8 mouse cellular contexts compared by ENCODE assay signal in the genomic region with DNA sequence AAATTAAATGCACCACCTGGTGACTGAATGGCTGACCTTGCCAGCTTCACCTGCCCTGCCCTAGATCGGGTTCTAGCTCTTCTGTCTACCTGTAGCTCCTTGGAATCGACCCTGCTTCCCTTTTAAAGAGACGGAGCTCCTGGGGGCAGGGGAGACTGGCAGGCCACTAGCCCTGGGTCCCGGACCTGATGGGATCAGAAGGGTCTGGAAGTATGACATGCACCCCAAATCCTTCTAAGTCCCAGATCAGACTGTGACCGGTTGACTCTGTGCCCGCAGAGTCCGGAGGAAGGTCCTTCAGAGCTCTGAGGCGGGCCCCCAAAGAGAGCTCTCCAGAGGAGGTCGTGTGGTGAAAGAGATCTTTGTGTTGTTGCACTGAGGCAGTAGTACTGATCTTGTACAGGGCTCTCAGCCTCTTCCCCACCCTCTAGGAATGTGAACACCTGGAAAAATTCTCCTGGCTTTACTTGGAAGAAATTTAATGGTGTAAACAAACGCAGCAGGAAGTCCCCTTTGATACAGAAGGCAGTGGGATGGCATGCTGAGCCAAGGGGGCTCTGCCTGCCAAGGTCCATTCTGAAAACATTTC.
DNase-seq lines count a peak whose midpoint lies in the region; ATAC-seq and TF ChIP-seq lines count a peak whose summit lies in the region.

No protein-coding gene starts in this region.

- ATAC-seq in hindbrain, embryonic 14.5 days (ENCODE audit: low FRiP score) = peak; percentile 37; the same call in 1 of the 2 replicates
- peak; percentile 58 for ATAC-seq in midbrain, embryonic 13.5 days
- ATAC-seq in erythroid progenitor cell, adult 5-6 weeks (replicated peaks; ENCODE audit: low FRiP score, poor library complexity, severe bottlenecking) = no peak

- peak overlapping the region; percentile 22 for H3K4me3 ChIP-seq in hindbrain, embryonic 14.5 days (replicated peaks; ENCODE audit: low read length)
- peak overlapping the region; percentile 30 for H3K4me3 ChIP-seq in midbrain, embryonic 13.5 days (replicated peaks)
- H3K4me3 ChIP-seq in thymus, adult 2 months (ENCODE audit: control insufficient read depth, insufficient read depth, low read length) = no peak overlapping the region

- TF ChIP-seq POLR2A in thymus, adult 2 months (IDR thresholded peaks at IDR 0.05; ENCODE audit: control insufficient read depth, extremely low read depth, insufficient read depth, low read length, poor library complexity) = no peak

- H3K27ac ChIP-seq in hindbrain, embryonic 14.5 days = 0 out of 2 replicates have a peak overlapping the region, but pooled peaks have one; percentile 10
- no peak overlapping the region for H3K27ac ChIP-seq in midbrain, embryonic 13.5 days
- no peak overlapping the region for H3K27ac ChIP-seq in thymus, adult 2 months (ENCODE audit: control insufficient read depth, insufficient read depth, low read length)

- H3K9me3 ChIP-seq in hindbrain, embryonic 14.5 days (ENCODE audit: control insufficient read depth, low read length) = no peaks in the 10 kb centered on the region
- no peaks in the 10 kb centered on the region for H3K9me3 ChIP-seq in midbrain, embryonic 13.5 days

- TF ChIP-seq CTCF in thymus, adult 2 months (IDR thresholded peaks at IDR 0.05; ENCODE audit: borderline replicate concordance, control insufficient read depth, extremely low read depth, insufficient read depth, low read length, poor library complexity) = no peak

- H3K4me2 ChIP-seq in hindbrain, embryonic 14.5 days (replicated peaks) = peak overlapping the region; percentile 52
- H3K4me2 ChIP-seq in midbrain, embryonic 13.5 days (replicated peaks) = peak overlapping the region; percentile 62

- H3K4me1 ChIP-seq in hindbrain, embryonic 14.5 days (replicated peaks; ENCODE audit: control insufficient read depth, insufficient read depth, low read length) = peaks cover 25% of the 10 kb centered on the region
- H3K4me1 ChIP-seq in midbrain, embryonic 13.5 days (replicated peaks) = peaks cover 22% of the 10 kb centered on the region
- no peaks in the 10 kb centered on the region for H3K4me1 ChIP-seq in thymus, adult 2 months (replicated peaks; ENCODE audit: control insufficient read depth, insufficient read depth, low read length)

- H3K9ac ChIP-seq in hindbrain, embryonic 14.5 days = peak overlapping the region; percentile 18; the same call in 1 of the 2 replicates
- H3K9ac ChIP-seq in midbrain, embryonic 13.5 days (replicated peaks) = 0 out of 2 replicates have a peak overlapping the region, but pooled peaks have one; percentile 48

- DNase-seq in embryo, embryonic 10.5 days (ENCODE audit: low spot score) = peak; percentile 36
- DNase-seq in embryo, embryonic 10 days (ENCODE audit: low spot score) = no peak
- peak; percentile 37 for DNase-seq in embryo, embryonic 11 days
- no peak for DNase-seq in hindbrain, embryonic 14.5 days (ENCODE audit: low spot score)
- no peak for DNase-seq in thymus, adult 2 months
- DNase-seq in thymus, postnatal 14 days = no peak

- WGBS in hindbrain, embryonic 14.5 days = 7% methylated on average over 10 of the region's 10 CpGs
- WGBS in midbrain, embryonic 13.5 days = 5% methylated on average over 10 of the region's 10 CpGs
- WGBS in thymus, adult 2 months = 19% methylated on average over 10 of the region's 10 CpGs

- H3K36me3 ChIP-seq in hindbrain, embryonic 14.5 days (replicated peaks; ENCODE audit: control insufficient read depth, insufficient read depth) = no peaks in the 10 kb centered on the region
- H3K36me3 ChIP-seq in midbrain, embryonic 13.5 days = no peaks in the 10 kb centered on the region
- H3K36me3 ChIP-seq in thymus, adult 2 months (ENCODE audit: control insufficient read depth, insufficient read depth, low read length) = no peaks in the 10 kb centered on the region

- H3K27me3 ChIP-seq in hindbrain, embryonic 14.5 days (ENCODE audit: control insufficient read depth, insufficient read depth, low read length) = no peaks in the 10 kb centered on the region; the same call in 1 of the 2 replicates
- H3K27me3 ChIP-seq in midbrain, embryonic 13.5 days = peaks cover 26% of the 10 kb centered on the region; the same call in 1 of the 2 replicates
- no peaks in the 10 kb centered on the region for H3K27me3 ChIP-seq in thymus, adult 2 months (ENCODE audit: control insufficient read depth, insufficient read depth, low read length)

Comparison
In these comparisons a context has a peak if more than half of its experiments do, and no peak if none do; other contexts are left out.
1. DNase-seq: peak in embryo, embryonic 10.5 days (single experiment) and embryo, embryonic 11 days (single experiment); none in embryo, embryonic 10 days (single experiment), hindbrain, embryonic 14.5 days (single experiment), thymus, adult 2 months (single experiment) and thymus, postnatal 14 days (single experiment).